Mouse (Mus musculus) urinary bladder, postnatal 14 days (tissue): ENCODE results near the gene Dock4.

Source experiments
- DNase-seq: peaks from one replicate; pipeline ENCODE4 v3.0.0; 2021; ENCODE audit warnings: low spot score

Gene Dock4

GRCm38 (mm10) chr12:40773091-40773490, 327.3 kb downstream of the Dock4 start:
- no peak for DNase-seq

DNA sequence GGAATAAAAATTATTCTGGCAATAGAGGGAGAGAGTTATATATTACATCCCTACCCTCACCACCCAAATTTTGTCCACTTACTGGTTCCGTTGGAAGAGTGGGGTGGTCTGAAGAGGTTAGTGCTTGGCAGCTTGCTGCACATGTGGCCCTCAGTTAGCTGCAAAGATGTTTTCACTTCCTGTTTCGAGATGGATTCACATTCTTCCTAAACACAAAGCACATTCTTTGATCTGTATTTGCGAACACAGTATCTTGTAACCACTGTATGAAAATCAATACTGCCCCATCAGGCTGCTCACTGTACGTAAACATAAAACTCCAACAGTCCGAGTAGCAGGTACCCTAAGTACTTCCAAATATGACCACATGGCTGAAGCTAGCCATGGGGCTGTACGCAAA, 335.8 kb downstream of the Dock4 start:
- DNase-seq = no peak

DNA sequence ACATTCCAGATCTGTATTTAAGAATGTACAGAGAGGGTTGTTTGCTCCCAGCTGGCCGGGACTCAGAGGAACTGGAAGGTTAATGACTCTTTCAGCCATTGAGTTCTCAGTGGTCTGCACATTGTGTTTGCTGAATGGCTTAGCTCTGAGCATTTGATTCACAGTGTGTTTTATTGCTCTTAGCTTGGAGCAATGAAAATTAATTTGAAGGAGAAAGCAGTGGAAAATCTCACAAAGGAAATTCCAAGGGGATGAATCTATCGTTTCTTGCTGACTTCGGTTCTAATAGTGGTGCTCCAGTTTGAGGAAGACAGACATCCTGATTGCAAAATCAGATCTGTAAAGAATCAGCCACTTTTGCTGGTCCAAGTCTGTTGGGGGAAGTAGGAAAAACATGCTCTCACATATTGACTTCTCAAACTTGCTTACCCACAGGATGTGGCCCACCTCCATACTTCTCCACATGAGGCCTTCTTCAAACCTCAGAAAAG, 342.9 kb downstream of the Dock4 start:
- DNase-seq = no peak

DNA sequence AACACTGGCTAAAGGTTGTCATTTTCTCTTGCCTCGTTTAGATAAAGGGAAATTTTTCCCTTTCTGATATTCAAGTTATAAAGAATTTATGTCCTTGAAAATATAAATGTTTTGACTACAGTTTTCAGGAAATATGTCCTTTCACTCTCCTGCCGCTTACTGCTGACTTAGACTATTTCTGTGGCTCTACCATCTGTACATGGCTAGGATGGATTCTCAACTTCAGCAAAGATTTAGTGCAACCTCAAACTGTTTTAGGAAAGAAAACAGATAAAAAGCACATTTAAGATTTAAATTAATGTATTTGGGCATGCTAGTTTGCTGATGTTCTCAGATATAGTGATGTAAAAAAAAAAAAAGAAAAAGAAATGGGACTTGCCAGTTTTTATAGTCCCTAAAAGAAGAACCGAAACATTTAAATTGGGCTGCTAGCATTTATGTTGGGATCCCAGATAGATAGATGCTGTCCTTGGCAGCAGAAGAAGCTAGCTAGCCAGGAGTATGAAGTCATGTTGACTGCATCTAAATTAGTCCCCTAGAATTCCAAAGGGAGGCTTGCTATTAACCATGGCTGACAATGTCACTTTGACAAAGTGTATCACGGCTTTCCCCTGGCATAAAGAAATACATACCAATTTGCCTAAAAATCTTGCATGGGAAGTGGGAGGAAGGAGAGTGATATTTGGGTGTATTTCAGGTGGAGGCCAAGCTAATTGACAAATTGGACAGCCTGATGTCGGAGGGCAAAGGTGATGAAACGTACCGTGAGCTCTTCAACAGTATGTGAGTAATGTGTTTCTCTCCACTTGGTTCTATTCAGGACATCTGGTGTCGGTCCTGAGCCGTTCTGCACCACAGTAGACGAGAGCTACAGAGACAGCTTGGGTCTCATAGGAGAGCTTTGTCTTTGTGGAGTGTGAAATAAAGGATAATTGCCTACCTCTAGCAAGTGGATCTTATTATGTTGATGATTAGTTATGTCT, 343.9 kb downstream of the Dock4 start:
- DNase-seq = no peak

DNA sequence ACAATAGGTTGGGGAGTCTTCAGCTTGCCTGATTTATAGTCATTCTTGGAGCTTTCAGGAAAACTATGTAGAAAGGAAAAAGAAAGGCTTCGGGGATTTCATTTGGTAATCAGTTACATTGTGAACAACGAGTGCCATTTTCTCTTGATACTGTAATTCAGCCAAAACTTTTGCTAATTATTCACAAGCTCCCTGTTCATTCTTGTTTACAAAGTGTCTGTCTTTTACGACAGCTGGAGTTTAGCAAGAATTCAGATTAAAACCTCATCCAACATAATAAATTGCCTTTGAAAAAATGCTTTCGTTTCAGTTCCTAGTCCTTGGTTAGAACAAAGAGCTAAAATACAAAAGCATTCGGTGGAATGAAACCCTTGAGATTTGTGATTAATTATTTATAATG, 345.5 kb downstream of the Dock4 start:
- no peak for DNase-seq

- no peak for DNase-seq
These were observed 346.5 kb downstream of the Dock4 start for GRCm38 (mm10) chr12:40792184-40792650.

DNA sequence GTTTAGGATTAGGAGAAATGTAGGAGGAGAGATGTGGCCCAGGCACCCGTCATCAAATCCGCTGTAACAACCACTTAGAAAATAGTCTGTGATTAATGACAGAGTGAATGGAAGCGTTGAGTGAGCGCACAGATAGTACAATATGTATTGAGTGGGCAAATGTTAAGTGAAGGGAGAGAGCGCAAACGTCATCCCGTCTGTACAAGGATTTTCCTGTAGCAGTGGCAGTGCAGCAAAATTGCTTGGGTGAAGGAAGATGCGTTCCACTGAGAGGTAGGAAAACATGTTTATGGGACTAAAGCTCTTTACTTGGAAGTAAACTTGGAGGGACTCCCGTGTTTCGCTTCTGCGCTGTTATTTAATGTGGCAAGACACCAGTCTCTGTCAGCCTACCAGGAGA, 348.3 kb downstream of the Dock4 start:
- no peak for DNase-seq

GRCm38 (mm10) chr12:40794756-40795155, 349.0 kb downstream of the Dock4 start:
- no peak for DNase-seq

GRCm38 (mm10) chr12:40795768-40796167, 350.0 kb downstream of the Dock4 start:
- no peak for DNase-seq

GRCm38 (mm10) chr12:40796813-40797491, 351.2 kb downstream of the Dock4 start:
- no peak for DNase-seq

- no peak for DNase-seq
These were observed 352.0 kb downstream of the Dock4 start for GRCm38 (mm10) chr12:40797561-40798343.

GRCm38 (mm10) chr12:40798344-40799017, 352.7 kb downstream of the Dock4 start:
- no peak for DNase-seq

DNA sequence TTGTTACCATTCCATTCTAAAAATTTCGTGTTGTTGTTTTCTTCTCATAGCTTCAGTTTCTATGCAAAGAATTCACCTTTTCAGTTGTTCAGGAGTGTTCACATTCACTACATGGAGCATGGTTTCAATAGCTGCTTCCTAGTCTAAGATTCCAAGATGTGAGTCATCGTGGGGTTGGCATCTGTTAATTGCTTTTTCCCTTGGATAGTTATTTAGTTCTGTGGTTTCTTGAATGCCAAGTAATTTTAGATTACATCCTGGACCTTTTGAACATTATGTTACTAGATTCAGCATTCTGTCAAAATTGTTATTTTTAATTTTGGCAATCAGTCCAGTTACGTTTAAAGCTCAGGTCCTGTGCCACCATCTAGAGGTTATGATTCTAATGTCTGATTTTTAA, 355.7 kb downstream of the Dock4 start:
- DNase-seq = no peak

- DNase-seq = no peak
These were observed 359.5 kb downstream of the Dock4 start for GRCm38 (mm10) chr12:40805257-40805656.

GRCm38 (mm10) chr12:40807916-40808315, 362.2 kb downstream of the Dock4 start:
- DNase-seq = no peak

DNA sequence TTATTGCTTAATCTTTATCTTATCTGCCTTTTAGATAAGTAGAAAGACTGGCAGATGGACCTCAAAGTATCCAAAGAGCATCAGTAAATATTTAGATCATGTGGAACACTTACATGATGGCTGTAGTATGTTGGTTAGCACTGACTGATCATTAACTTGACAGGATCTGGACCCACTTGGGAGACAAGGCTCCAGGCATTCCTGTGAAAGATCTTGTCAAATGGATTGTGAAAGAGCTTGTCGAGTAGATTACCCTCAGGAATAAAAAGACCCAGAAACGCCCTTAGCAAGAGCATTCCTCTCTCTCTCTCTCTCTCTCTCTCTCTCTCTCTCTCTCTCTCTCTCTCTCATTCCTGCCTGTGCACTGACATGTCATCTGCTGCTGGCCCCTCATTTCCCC, 367.7 kb downstream of the Dock4 start:
- no peak for DNase-seq

DNA sequence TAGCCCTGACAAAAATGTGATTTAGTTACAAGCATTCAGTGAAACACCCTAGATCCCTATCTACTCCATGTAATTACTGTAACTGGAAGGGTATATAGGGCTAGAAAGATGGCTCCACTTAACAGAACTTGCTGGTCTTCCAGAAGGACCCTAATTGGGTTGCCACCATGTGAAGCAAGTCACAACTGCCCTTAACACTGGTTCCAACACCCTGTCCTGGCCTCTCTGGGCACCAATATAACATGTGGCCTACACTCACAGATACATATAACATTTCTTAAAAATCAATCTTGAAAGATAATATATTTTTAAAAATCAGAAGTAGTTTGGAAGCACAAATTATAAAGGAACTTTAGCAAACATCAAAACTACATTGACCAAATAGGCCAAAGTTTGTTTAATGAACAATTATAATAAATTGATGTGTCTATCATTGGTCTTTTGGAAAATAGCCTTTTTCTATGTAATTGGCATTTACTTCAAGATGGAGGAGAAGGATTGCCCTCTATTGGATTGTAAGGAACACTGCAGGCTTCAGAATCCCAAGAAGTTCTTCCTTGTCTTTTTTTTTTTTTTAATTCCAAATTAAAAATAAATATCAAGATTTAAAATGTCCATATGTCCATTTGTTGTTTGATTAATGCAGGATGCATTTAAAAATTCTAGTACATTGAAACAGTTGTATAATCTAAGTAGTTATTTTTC, 369.1 kb downstream of the Dock4 start:
- no peak for DNase-seq

GRCm38 (mm10) chr12:40818046-40818708, 372.4 kb downstream of the Dock4 start:
- no peak for DNase-seq

DNA sequence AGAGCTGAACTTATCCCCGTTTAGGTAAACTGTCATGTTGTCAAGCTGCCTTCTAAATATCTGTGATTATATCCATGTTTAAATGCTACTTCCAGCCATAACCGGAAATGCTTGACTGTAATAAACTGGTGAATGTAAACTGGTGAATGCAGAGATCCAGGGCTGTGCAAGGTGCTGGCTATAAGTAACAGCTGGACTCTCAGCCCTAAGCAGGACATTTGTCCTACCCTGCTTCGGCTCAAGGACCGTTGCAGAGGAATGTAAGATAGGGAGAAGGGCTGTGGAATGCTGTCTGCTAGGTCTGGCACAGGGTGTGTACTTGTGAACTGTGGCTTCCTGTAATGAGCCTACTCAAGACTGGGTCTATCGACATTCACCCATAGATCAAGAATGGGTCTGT, 377.9 kb downstream of the Dock4 start:
- DNase-seq = no peak

- peak; percentile 15 for DNase-seq
These were observed 378.5 kb downstream of the Dock4 start for GRCm38 (mm10) chr12:40824251-40824650.
